Mouse (Mus musculus): ENCODE results near the gene Ak3. TPM values are rescaled to one million over a fixed set of nuclear protein-coding genes. Genes with fewer than 3 reads are reported as not detected.

The Ak3 gene
- polyA plus RNA-seq (2014; fragmentation: Illumina TruSeq; extraction: RNeasy Lipid Tissue Mini Kit (QIAGEN cat#74804); ENCODE audit: low read depth, low replicate concordance), result 110 TPM

DNA sequence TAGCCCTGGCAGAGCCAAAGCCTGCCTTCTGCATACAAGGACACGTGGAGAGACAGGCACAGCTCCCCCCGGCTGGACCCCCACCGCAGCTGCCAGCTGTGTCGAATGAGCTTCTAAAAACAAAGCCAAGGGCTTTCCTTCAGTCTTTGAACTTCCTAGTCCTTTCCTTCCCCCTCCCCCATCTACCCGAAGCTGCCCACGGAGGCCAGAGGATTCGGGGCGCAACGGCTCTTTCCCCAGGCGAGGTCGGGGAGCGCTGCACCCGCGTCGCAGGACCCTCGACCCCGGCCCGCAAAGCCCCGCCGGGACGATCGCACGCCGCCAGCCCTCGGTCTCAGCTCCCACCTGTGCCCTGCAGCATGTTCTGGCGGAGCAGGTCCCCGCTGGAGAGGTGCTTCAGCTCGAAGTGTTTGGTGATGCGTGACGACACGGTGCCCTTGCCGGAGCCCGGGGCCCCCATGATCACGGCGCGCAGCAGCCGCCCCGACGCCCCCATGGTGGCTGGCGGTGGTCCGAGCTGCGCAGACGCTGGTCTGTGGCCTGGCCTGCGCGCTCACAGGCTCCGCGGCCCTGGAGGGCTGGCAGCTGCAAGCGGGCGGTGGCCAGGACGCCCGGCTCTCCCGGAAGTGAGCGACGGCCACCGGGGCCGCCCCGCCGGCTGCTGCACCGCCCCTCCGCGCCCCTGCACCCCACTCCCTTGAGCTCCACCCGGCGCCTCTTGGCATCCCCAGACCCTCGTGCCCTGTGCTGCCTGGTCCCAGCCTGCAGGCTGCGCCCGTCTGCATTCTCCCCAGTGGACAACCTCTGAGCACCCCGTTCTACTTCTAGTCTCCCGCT lies at the start of gene Ak3:
TSS of gene Ak3 (minus strand) at position 628 of the 837 bp plus-strand sequence.

GRCm38 (mm10) chr19:28990194-28990589 lies 57.6 kb downstream of the Ak3 start, which contains the start of gene Cdc37l1:
Cdc37l1 (plus strand) TSS chr19:28990352.

Other genes with a start within 250 kb of the Ak3 start
- 2.6 TPM for gene Slc1a1, start 212.9 kb downstream of the Ak3 start, polyA plus RNA-seq (2014; fragmentation: Illumina TruSeq; extraction: RNeasy Lipid Tissue Mini Kit (QIAGEN cat#74804); ENCODE audit: low read depth, low replicate concordance)
- gene Plpp6, start 84.0 kb downstream of the Ak3 start, polyA plus RNA-seq (2014; fragmentation: Illumina TruSeq; extraction: RNeasy Lipid Tissue Mini Kit (QIAGEN cat#74804); ENCODE audit: low read depth, low replicate concordance), result 7.7 TPM
- gene 4430402I18Rik, start 80.2 kb downstream of the Ak3 start, polyA plus RNA-seq (2014; fragmentation: Illumina TruSeq; extraction: RNeasy Lipid Tissue Mini Kit (QIAGEN cat#74804); ENCODE audit: low read depth, low replicate concordance), result 24.0 TPM
- gene Cdc37l1, start 57.6 kb downstream of the Ak3 start, polyA plus RNA-seq (2014; fragmentation: Illumina TruSeq; extraction: RNeasy Lipid Tissue Mini Kit (QIAGEN cat#74804); ENCODE audit: low read depth, low replicate concordance), result 68.6 TPM
- gene Rcl1, start 53.4 kb upstream of the Ak3 start, polyA plus RNA-seq (2014; fragmentation: Illumina TruSeq; extraction: RNeasy Lipid Tissue Mini Kit (QIAGEN cat#74804); ENCODE audit: low read depth, low replicate concordance), result 6.0 TPM
- gene Jak2, start 203.9 kb upstream of the Ak3 start, polyA plus RNA-seq (2014; fragmentation: Illumina TruSeq; extraction: RNeasy Lipid Tissue Mini Kit (QIAGEN cat#74804); ENCODE audit: low read depth, low replicate concordance), result 18.1 TPM